Mouse (Mus musculus) hindbrain, postnatal 0 days (tissue): ENCODE measurements around the gene Tle3. TPM values are rescaled to one million over a fixed set of nuclear protein-coding genes. Genes with fewer than 3 reads are reported as not detected.

Source experiments
- ATAC-seq: fragments of 200-750 bp; cut with Nextera tagmentation; 2 replicates; pipeline ENCODE4 v1.8.0; 2017; ENCODE audit warnings: mild to moderate bottlenecking, moderate TSS enrichment, moderate library complexity
- DNase-seq: peaks from one replicate; pipeline ENCODE4 v3.0.0-alpha.2; 2015; ENCODE audit warnings: low spot score
- H3K27ac ChIP-seq: fragments of 300-500 bp; sonication (generic); 2 replicates; pipeline ENCODE4 v1.5.1; 2014; ENCODE audit warnings: mild to moderate bottlenecking
- H3K27me3 ChIP-seq: fragments of 300-500 bp; sonication (generic); 2 replicates; pipeline ENCODE4 v1.6.1; 2014; ENCODE audit warnings: low read length, mixed read lengths; ENCODE audit not compliant: insufficient read depth
- H3K36me3 ChIP-seq: fragments of 300-500 bp; sonication (generic); 2 replicates; pipeline ENCODE4 v1.6.1; 2014; ENCODE audit warnings: low read length, mixed read lengths; ENCODE audit not compliant: insufficient read depth
- H3K4me1 ChIP-seq: fragments of 300-500 bp; sonication (generic); 2 replicates; pipeline ENCODE4 v1.6.1; 2014; ENCODE audit warnings: antibody characterized with exemption, low read length, mixed read lengths; ENCODE audit not compliant: insufficient read depth
- H3K4me2 ChIP-seq: fragments of 300-500 bp; sonication (generic); 2 replicates; pipeline ENCODE4 v1.6.1; 2014; ENCODE audit warnings: low read depth, mild to moderate bottlenecking, low read length, moderate library complexity, mixed read lengths
- H3K4me3 ChIP-seq: fragments of 300-500 bp; sonication (generic); 2 replicates; pipeline ENCODE4 v1.5.1; 2014; ENCODE audit warnings: low read length
- H3K9ac ChIP-seq: fragments of 300-500 bp; sonication (generic); replicated peaks from 2 replicates; pipeline ENCODE4 v1.6.1; 2014; ENCODE audit warnings: mild to moderate bottlenecking, low read length, moderate library complexity, mixed read lengths
- H3K9me3 ChIP-seq: fragments of 300-500 bp; sonication (generic); 2 replicates; pipeline ENCODE4 v1.6.1; 2016; ENCODE audit warnings: low read length, mixed read lengths
- CTCF ChIP-seq: IDR thresholded peaks from 2 replicates; pipeline ENCODE4 v1.5.1; 2016; ENCODE audit warnings: antibody characterized with exemption, control low read depth, low read depth
- WGBS: fragments of 180-500 bp; shearing (Covaris S2); extraction: QIAGEN DNeasy Blood & Tissue Kit; methylation state at CpG from one replicate; pipeline ENCODE4 v1.1.7; 2014; 5-methylcytosine and 5-hydroxymethylcytosine counted together
- polyA plus RNA-seq: library from polyadenylated mRNA; unstranded; fragments of >200 nt; fragmentation: Nextera tagmentation; extraction: Ambion mirVana; gene quantifications from 2 replicates; pipeline ENCODE4 v1.2.1, GENCODE M21; 2015
- total RNA-seq: library from RNA; depleted of rRNA; stranded (reverse); fragments of >200 nt; gene quantifications from 2 replicates; pipeline ENCODE4 v1.2.3, GENCODE M21; 2014

The Tle3 gene
- total and polyA plus RNA-seq, 2 experiments from 2014 or later, result 17.7 to 81.3 TPM

GRCm38 (mm10) chr9:61328173-61328572 is 44.0 kb upstream of the Tle3 start:
- H3K9ac ChIP-seq, result no peak overlapping the region
- no peaks in the 10 kb centered on the region for H3K27me3 ChIP-seq
- no peaks in the 10 kb centered on the region for H3K9me3 ChIP-seq
- no peak overlapping the region for H3K4me2 ChIP-seq
- H3K4me1 ChIP-seq, result peaks cover 11% of the 10 kb centered on the region
- H3K4me3 ChIP-seq, result no peak overlapping the region
- DNase-seq, result no peak
- 92% methylated on average over 5 of the region's 5 CpGs for WGBS
- no peak overlapping the region for H3K27ac ChIP-seq
- no peaks in the 10 kb centered on the region for H3K36me3 ChIP-seq
- ATAC-seq, result no peak
- TF ChIP-seq CTCF, result no peak

GRCm38 (mm10) chr9:61330747-61331146 is 41.4 kb upstream of the Tle3 start:
- Histone ChIP-seq H3K27me3 (0 out of 2 replicates have a peak, but pooled peaks cover 3% of the 10 kb centered on the region), H3K9me3 (no peaks in the 10 kb centered on the region), H3K4me2 (no peak overlapping the region), H3K27ac (no peak overlapping the region), H3K4me3 (no peak overlapping the region), H3K36me3 (no peaks in the 10 kb centered on the region), H3K4me1 (0 out of 2 replicates have a peak, but pooled peaks cover 1% of the 10 kb centered on the region), H3K9ac (no peak overlapping the region)
- DNase-seq (no peak), ATAC-seq (no peak)
- no peak for TF ChIP-seq CTCF
- WGBS, result 90% methylated on average over 9 of the region's 9 CpGs

GRCm38 (mm10) chr9:61332226-61332936 is 39.8 kb upstream of the Tle3 start:
- WGBS, result 72% methylated on average over 7 of the region's 7 CpGs
- H3K36me3 ChIP-seq, result no peaks in the 10 kb centered on the region
- DNase-seq, result no peak
- H3K27ac ChIP-seq, result no peak overlapping the region
- no peak overlapping the region for H3K9ac ChIP-seq
- no peaks in the 10 kb centered on the region for H3K4me1 ChIP-seq
- no peak for ATAC-seq
- H3K4me3 ChIP-seq, result no peak overlapping the region
- H3K9me3 ChIP-seq, result no peaks in the 10 kb centered on the region
- H3K27me3 ChIP-seq, result 0 out of 2 replicates have a peak, but pooled peaks cover 4% of the 10 kb centered on the region
- no peak overlapping the region for H3K4me2 ChIP-seq
- no peak for TF ChIP-seq CTCF

GRCm38 (mm10) chr9:61336179-61336578 is 36.0 kb upstream of the Tle3 start:
- Histone ChIP-seq H3K27me3 (0 out of 2 replicates have a peak, but pooled peaks cover 4% of the 10 kb centered on the region), H3K4me2 (no peak overlapping the region), H3K4me3 (no peak overlapping the region), H3K27ac (no peak overlapping the region), H3K9ac (no peak overlapping the region), H3K9me3 (no peaks in the 10 kb centered on the region), H3K4me1 (no peaks in the 10 kb centered on the region), H3K36me3 (no peaks in the 10 kb centered on the region)
- ATAC-seq (no peak), DNase-seq (no peak)
- no peak for TF ChIP-seq CTCF

GRCm38 (mm10) chr9:61336591-61337587 is 35.3 kb upstream of the Tle3 start:
- H3K4me2 ChIP-seq, result no peak overlapping the region
- DNase-seq (peak; percentile 27), ATAC-seq (no peak)
- WGBS, result 49% methylated on average over 17 of the region's 17 CpGs
- no peaks in the 10 kb centered on the region for H3K36me3 ChIP-seq
- H3K9ac ChIP-seq, result no peak overlapping the region
- H3K27ac ChIP-seq, result no peak overlapping the region
- no peaks in the 10 kb centered on the region for H3K9me3 ChIP-seq
- no peak overlapping the region for H3K4me3 ChIP-seq
- no peaks in the 10 kb centered on the region for H3K4me1 ChIP-seq
- TF ChIP-seq CTCF, result no peak
- H3K27me3 ChIP-seq, result 0 out of 2 replicates have a peak, but pooled peaks cover 4% of the 10 kb centered on the region

GRCm38 (mm10) chr9:61337665-61338064 is 34.5 kb upstream of the Tle3 start:
- TF ChIP-seq CTCF, result no peak
- Histone ChIP-seq H3K27ac (no peak overlapping the region), H3K36me3 (no peaks in the 10 kb centered on the region), H3K27me3 (0 out of 2 replicates have a peak, but pooled peaks cover 4% of the 10 kb centered on the region), H3K9me3 (no peaks in the 10 kb centered on the region), H3K4me1 (no peaks in the 10 kb centered on the region), H3K9ac (no peak overlapping the region), H3K4me3 (no peak overlapping the region), H3K4me2 (no peak overlapping the region)
- no peak for DNase-seq
- 41% methylated on average over 9 of the region's 9 CpGs for WGBS
- ATAC-seq, result no peak
